Mouse (Mus musculus) E14TG2a.4 (cell line): ENCODE measurements around the gene Sik1.

ENCODE experiments used
- CTCF ChIP-seq: conservative IDR thresholded peaks from 2 replicates; pipeline ENCODE4 v1.5.1; 2014; ENCODE audit warnings: low read length
- NANOG ChIP-seq: IDR thresholded peaks from 2 replicates; pipeline ENCODE4 v1.6.1; 2014; ENCODE audit warnings: borderline replicate concordance, low read length, mixed read lengths
- POU5F1 ChIP-seq: IDR thresholded peaks from 2 replicates; pipeline ENCODE4 v1.6.1; 2014; ENCODE audit warnings: low read length, borderline replicate concordance

DNA sequence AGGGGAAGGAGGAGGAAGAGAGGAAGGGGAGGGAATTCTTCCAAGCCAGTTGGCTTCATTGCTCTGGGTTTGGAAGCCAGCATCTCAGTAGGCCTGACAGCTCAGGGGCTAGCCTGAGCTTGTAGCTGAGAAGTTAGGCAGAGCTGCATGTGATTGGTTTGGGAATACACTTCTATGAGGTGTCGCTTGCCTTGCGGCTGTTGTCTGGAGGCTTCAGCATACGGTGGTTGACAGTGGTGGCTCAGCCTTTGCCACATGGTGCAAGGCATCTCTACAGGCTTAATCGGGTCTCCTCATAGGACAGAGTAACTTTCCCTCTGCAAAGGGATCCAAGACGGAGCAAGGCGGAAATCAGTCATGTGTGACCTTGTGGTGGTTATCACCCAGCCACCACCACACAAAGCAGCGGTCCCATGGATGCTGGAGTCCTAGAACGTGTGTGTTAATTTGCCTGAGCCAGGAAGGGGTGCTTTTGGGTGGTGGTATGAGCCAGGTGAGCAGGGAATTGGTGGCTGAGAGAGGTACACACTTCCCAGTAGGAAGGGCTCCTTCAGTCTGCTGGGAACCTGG lies 25.0 kb downstream of the Sik1 start:
- no peak for TF ChIP-seq CTCF
- no peak for TF ChIP-seq POU5F1
- TF ChIP-seq NANOG, result no peak
